Mouse (Mus musculus) lung, adult 2 months (tissue): ENCODE data around the gene Pgpep1.

Experiments
- CTCF ChIP-seq: fragments of 200-500 bp; IDR thresholded peaks from 2 replicates; pipeline ENCODE4 v1.5.1; 2011; ENCODE audit warnings: mild to moderate bottlenecking, low read length, control low read depth; ENCODE audit not compliant: insufficient read depth
- POLR2A ChIP-seq: fragments of 200-500 bp; IDR thresholded peaks from 2 replicates; pipeline ENCODE4 v1.6.1; 2011; ENCODE audit warnings: low read depth, mild to moderate bottlenecking, control low read depth, low read length, borderline replicate concordance; ENCODE audit errors: extremely low read depth

DNA sequence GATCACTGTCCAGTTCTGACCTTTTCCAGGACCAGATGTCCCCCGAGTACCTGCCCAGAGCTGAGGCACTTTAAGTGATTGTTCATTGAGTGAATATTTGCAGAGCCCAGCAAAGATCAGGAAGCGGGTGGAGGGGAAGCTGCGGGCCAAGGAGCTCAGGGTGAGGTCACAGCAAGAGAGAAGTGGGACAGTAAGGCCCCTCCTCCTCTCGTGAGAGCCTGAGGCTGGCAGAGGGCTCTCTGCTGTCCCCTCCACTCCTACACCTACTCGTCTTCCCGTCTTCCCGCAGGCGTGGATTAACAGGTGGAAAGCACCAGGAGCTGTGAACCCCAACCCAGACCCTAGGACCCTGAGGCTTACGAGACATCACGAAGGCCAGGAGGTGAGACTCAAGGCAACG is 43.5 kb downstream of the Pgpep1 start:
- no peak for TF ChIP-seq CTCF
- TF ChIP-seq POLR2A = no peak
